Mouse (Mus musculus): Measurements from ENCODE around the gene Olfr476. TPM values are rescaled to one million over a fixed set of nuclear protein-coding genes. Genes with fewer than 3 reads are reported as not detected.

The Olfr476 gene
- not detected in 2 replicates for polyA plus RNA-seq (2021; fragmentation: Nextera tagmentation)
- long read RNA-seq, experiment 1: 0 reads
- long read RNA-seq, experiment 2: 0 reads

DNA sequence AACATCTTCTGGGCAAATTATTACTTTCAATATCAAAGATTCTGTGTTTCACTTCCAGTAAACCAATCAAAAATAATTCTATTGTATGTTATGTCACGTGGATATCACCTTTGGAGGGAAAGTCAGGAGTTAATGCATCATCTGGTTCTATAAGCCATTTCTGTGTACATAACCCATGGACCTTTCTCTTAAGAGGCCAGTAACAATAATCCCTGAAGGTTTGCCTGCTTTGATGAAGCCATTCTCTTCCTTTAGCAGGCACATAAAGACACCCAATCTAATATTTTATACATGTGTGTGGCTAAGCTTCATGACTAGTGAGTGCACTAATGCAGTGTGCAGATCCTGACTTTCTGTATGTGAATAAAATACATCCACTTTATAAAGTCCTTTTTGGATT is at the start of gene Olfr476:
Gene Olfr476, plus strand, starts transcription at position 301 of the 400 bp plus-strand sequence.

GRCm38 (mm10) chr7:107930146-107930545 is 34.5 kb upstream of the Olfr476 start, which contains the start of gene Olfr473:
Olfr473 (plus strand) TSS chr7:107930446.

DNA sequence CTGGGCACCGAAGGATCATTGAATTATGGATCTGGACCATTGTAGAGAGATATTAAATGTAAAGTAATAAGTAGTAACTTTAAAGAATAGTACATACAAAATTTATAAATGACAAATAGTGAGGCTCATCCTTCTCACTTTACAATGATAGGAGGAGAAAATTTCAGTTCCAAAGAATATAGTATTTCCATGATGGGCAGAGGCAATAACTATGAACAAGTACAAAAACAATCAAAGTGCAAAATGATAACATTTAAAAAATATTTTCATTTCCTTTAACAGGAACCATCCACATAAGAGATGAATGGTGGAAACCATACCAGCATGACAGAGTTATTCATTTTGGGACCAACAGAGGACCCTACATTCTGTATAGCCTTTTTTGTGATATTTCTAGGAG is 10.3 kb upstream of the Olfr476 start, which contains the start of gene Olfr474:
Gene Olfr474, plus strand, starts transcription at position 301 of the 400 bp plus-strand sequence.

GRCm38 (mm10) chr7:107986393-107986792 is 21.8 kb downstream of the Olfr476 start, which contains the start of gene Olfr477:
Olfr477 (plus strand) TSS chr7:107986693.

Other genes starting within 250 kb of the Olfr476 start
- gene Cyb5r2, start 206.8 kb upstream of the Olfr476 start, polyA plus RNA-seq (2021; fragmentation: Nextera tagmentation): 0.49 and 0.92 TPM in 2 replicates
- not detected in 2 replicates for gene Ovch2, start 163.6 kb upstream of the Olfr476 start, polyA plus RNA-seq (2021; fragmentation: Nextera tagmentation)
- not detected in 2 replicates for gene Olfr467, start 152.5 kb upstream of the Olfr476 start, polyA plus RNA-seq (2021; fragmentation: Nextera tagmentation)
- gene Olfr469, start 139.3 kb upstream of the Olfr476 start, polyA plus RNA-seq (2021; fragmentation: Nextera tagmentation): not detected in 2 replicates
- not detected in 2 replicates for gene Olfr470, start 117.3 kb upstream of the Olfr476 start, polyA plus RNA-seq (2021; fragmentation: Nextera tagmentation)
- 0.14 TPM in 1 of 2 replicates, not detected in the other for gene Olfr472, start 66.9 kb upstream of the Olfr476 start, polyA plus RNA-seq (2021; fragmentation: Nextera tagmentation)
- gene Olfr473, start 34.4 kb upstream of the Olfr476 start, polyA plus RNA-seq (2021; fragmentation: Nextera tagmentation): not detected in 2 replicates
- gene Olfr474, start 10.2 kb upstream of the Olfr476 start, polyA plus RNA-seq (2021; fragmentation: Nextera tagmentation): not detected in 2 replicates
- not detected in 2 replicates for gene Olfr477, start 21.9 kb downstream of the Olfr476 start, polyA plus RNA-seq (2021; fragmentation: Nextera tagmentation)
- not detected in 2 replicates for gene Olfr478, start 69.2 kb downstream of the Olfr476 start, polyA plus RNA-seq (2021; fragmentation: Nextera tagmentation)
- gene Olfr479, start 85.9 kb downstream of the Olfr476 start, polyA plus RNA-seq (2021; fragmentation: Nextera tagmentation): not detected in 2 replicates
- gene Olfr480, start 102.5 kb downstream of the Olfr476 start, polyA plus RNA-seq (2021; fragmentation: Nextera tagmentation): not detected in 2 replicates
- gene Olfr481, start 115.1 kb downstream of the Olfr476 start, polyA plus RNA-seq (2021; fragmentation: Nextera tagmentation): not detected in 2 replicates
- not detected in 2 replicates for gene Olfr482, start 132.8 kb downstream of the Olfr476 start, polyA plus RNA-seq (2021; fragmentation: Nextera tagmentation)
- gene Olfr483, start 136.0 kb downstream of the Olfr476 start, polyA plus RNA-seq (2021; fragmentation: Nextera tagmentation): not detected in 2 replicates
- gene Olfr484, start 162.6 kb downstream of the Olfr476 start, polyA plus RNA-seq (2021; fragmentation: Nextera tagmentation): 0.06 TPM in 1 of 2 replicates, not detected in the other
- not detected in 2 replicates for gene Olfr485, start 195.1 kb downstream of the Olfr476 start, polyA plus RNA-seq (2021; fragmentation: Nextera tagmentation)
- gene Olfr486, start 207.9 kb downstream of the Olfr476 start, polyA plus RNA-seq (2021; fragmentation: Nextera tagmentation): not detected in 2 replicates
- not detected in 2 replicates for gene Olfr487, start 249.8 kb downstream of the Olfr476 start, polyA plus RNA-seq (2021; fragmentation: Nextera tagmentation)